Mouse (Mus musculus): Measurements from ENCODE around the gene Gm17631.

DNA sequence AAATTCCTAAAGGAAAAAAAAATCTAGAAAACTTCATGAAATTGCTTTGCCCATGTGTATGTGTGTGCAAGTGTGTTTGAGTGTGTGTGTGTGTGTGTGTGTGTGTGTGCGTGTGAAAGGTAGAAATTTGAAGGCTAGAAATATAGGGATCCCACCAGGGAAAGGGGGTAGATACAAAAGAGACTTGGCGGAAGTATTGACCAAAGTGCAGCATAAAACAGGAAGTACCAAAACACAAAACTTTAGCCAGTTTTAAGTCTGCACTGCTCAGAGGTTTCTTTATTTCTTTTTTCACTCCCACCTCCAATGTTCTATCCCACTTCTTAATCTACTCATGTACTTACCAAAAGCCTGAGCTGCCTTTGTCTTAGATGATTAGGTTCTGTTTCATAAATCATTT lies 20.1 kb downstream of the Gm17631 start:
- TF ChIP-seq CTCF (conservative IDR thresholded peaks at IDR 0.05; ENCODE audit: low read length) (no peak), POU5F1 (IDR thresholded peaks at IDR 0.05; ENCODE audit: borderline replicate concordance, low read length) (no peak)
